Mouse (Mus musculus) induced T-regulatory cell, adult 2 months (primary cell): ENCODE data around the gene Olfr732.

ENCODE experiments used
- DNase-seq: peaks from one replicate; pipeline ENCODE4 v3.0.0-alpha.2; 2012; ENCODE audit warnings: low read depth

Olfr732 gene

GRCm38 (mm10) chr14:50284106-50284505, at the start of gene Olfr732:
Gene Olfr732 (minus strand): TSS chr14:50284206.
- no peak for DNase-seq

- DNase-seq, result no peak
Observed at GRCm38 (mm10) chr14:50326661-50327060, 42.7 kb upstream of the Olfr732 start, which contains the start of gene Olfr734. Gene Olfr734 (minus strand): TSS chr14:50326761.

DNA sequence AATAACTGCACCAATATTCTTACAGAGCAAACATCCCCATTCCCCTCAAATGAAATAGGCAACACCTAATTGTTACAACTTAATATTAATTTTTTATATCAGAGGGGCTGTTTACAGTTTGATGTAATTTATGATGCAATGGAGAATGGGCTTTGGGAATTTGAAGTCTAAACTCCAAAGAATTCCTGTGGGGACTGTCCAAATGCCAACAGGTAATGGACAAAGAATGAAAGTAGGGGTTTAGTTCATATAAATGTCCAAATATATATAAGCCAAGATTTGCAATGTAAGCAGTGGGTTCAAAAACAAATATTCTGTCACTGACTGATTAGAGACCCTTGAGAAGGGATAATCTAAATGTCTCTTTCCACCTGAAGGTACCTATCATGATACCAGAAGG, 17.4 kb upstream of the Olfr732 start, which contains the start of gene Olfr733:
TSS of gene Olfr733 (minus strand) at position 101 of the 400 bp plus-strand sequence.
- no peak for DNase-seq

- DNase-seq, result no peak
Observed at GRCm38 (mm10) chr14:50241766-50242165, 42.2 kb downstream of the Olfr732 start, which contains the start of gene Olfr731. Gene Olfr731 (minus strand): TSS chr14:50241866.
